Mouse (Mus musculus) granulocyte monocyte progenitor cell, adult 5-6 weeks (primary cell): ENCODE measurements around the gene Gm11172. TPM values are rescaled to one million over a fixed set of nuclear protein-coding genes. Genes with fewer than 3 reads are reported as not detected.
"Not testable (repeated sequence)": the region's sequence is repeated elsewhere in the genome, so short reads cannot be mapped to it uniquely, and the experiment has no call there.

Experiments
- ATAC-seq: replicated peaks from 2 replicates; pipeline ENCODE4 v1.8.0; 2016; ENCODE audit warnings: mild to moderate bottlenecking, moderate TSS enrichment, inconsistent platforms; ENCODE audit not compliant: poor library complexity, severe bottlenecking
- total RNA-seq, 2 experiments: library from RNA; stranded (forward) in 1 of 2; stranded (reverse) in 1 of 2; fragments of 200-712, 200-1000 nt in 1 of 2; fragments of >200 nt in 1 of 2; fragmentation: Nextera tagmentation in 1 of 2; gene quantifications; 2 replicates each; pipeline ENCODE4 v1.2.3; 2014 to 2017

The Gm11172 gene
- total RNA-seq, 2 experiments from 2014 or later, result not detected

DNA sequence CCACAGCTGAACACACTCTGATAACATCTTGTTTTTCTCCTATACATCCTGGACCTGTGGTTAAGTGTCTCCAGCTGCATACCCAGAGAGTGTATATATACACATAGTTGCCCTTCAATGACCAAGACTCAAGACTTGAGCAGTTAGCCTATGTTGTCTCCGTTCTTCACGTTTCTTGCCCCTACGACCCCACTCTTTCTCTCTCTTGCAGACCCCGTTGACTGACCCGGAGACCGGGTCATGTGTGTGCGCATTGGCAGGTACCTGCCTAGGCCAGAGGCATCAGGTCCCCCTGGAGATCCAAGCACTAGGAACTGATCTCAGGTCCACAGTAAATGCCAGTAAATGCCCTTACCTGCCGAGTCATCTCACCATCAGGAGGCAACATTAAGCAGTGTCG, 14.6 kb downstream of the Gm11172 start:
- ATAC-seq, result no peak

- no peak for ATAC-seq
Measured at GRCm38 (mm10) chr16:10827766-10828460, 15.2 kb downstream of the Gm11172 start.

- ATAC-seq, result no peak
Measured at GRCm38 (mm10) chr16:10828461-10828805, 15.7 kb downstream of the Gm11172 start.

DNA sequence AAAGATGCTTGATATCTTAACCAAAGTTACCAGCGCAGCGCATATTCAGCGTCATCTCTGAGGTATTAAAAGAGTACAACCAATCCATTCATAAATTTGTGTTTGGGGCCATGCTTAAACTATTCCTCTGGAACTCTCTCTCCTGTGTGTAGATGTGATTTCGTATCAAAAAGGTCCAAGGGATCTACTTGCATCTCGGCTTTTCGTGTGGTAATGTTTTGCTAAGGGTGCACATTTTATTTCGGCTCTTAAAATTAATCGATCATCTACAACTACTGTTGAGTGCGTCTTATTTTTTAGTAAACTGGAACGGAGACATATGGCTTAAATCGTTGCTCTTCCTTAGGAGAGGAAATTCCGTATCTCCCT, 21.8 kb downstream of the Gm11172 start:
- no peak for ATAC-seq

- ATAC-seq, result peak; percentile 62
Measured at GRCm38 (mm10) chr16:10834911-10835587, 22.3 kb downstream of the Gm11172 start, which contains the start of gene Rmi2. Gene Rmi2, plus strand, starts transcription at chr16:10835059.

GRCm38 (mm10) chr16:10836388-10836787, 23.7 kb downstream of the Gm11172 start:
- ATAC-seq, result no peak

DNA sequence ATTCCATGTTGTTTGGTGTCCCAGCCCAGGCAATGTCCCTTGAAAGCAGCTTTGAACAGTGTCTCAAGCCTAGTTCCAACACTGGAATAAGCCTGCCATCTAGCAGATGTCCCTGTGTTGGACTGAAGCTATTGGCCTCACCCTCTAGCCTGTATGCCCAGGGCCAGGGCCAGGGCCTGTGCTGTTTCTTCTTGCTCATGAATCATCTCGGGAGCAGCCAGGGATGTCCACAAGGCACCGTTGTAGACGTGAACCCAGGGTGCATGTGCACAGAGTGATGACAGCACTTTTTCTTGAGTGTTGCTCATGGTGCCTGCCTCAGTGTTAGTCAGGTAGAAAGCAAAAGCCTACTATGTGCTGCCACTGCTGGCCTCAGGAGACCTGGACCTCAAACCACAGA, 24.5 kb downstream of the Gm11172 start:
- no peak for ATAC-seq

DNA sequence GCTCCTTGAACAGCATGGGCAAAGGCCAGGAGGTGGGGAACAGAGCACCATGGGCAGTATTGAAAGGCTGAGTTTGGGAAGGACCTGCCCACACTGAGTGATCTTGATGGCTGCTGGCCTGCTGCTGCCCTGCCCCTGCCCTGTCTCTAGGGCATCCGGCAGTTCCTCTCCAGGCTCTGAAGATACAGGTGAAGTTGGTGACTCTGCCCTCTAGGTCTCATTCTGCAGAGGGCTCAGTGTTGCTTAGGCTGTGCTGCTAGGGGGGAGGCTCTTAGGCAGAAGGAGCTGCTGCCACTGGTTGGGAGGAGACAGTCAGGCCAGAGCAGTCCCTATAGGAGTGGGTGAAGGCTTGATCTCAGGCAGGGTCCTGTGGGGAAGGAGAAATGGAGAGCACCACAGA, 25.2 kb downstream of the Gm11172 start:
- peak; percentile 8 for ATAC-seq

DNA sequence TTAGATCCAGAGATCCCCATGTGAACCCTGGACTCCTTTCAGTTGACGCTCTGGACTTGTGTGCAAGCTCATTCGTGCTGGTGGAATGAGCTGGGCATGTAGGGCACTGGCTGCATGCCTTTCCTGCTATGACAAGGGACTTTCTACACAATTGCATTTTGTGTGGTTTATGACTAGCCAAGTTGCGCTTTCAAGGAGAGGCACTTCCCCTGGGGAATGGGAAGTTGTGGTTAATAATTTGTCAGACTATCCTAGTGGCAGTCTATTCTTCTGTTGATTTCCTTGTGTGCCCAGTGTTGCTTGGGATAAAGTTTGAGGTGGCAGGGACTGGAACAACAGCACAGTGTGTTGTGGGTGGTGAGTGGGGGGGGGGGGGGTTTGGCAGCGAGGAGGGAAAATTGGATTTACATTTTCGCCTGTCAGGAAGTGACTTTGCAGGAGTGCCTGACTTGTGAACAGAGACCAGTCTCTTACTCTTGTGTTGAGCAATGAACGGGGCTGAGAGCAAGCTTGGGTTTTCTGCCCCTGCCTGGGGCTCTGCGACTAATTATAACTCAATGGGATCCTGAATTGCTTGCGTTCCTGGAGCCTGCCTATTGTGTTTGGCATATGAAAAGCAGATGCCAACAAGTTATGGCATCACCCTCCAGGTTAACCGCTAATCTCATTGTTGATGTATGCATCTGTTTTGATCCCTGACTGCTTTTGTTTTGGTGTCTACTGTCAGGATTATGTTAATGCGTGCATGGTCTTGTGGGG, 26.0 kb downstream of the Gm11172 start:
- peak; percentile 77 for ATAC-seq

- no peak for ATAC-seq
Measured at GRCm38 (mm10) chr16:10840018-10840417, 27.3 kb downstream of the Gm11172 start.

DNA sequence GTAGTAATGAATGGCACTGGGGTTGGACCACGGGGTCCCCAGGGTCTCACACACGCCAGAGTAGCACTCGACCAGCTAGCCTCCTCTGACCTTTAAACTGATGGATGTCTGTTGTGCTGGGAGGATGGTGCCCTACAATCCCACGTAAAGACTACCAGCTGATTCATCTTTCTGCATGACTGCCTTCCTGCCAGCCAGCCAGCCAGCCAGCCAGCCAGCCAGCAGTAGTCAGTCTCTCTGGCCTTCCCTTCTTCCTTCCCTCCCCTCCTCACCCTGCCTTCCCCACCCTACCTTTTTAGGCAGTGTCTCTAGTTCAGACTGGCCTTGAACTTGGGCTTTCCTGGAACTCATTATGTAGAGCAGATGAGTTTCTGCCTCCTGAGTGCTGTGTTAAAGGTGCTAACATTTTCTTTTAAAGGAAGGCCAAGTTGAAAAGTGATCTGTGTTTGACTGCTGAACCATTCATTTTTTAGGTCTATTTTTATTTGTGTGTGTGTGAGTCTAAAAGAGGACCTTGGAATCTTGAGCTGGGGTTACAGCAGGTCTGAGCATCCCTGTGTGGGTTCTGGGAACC, 29.7 kb downstream of the Gm11172 start:
- ATAC-seq, result no peak

DNA sequence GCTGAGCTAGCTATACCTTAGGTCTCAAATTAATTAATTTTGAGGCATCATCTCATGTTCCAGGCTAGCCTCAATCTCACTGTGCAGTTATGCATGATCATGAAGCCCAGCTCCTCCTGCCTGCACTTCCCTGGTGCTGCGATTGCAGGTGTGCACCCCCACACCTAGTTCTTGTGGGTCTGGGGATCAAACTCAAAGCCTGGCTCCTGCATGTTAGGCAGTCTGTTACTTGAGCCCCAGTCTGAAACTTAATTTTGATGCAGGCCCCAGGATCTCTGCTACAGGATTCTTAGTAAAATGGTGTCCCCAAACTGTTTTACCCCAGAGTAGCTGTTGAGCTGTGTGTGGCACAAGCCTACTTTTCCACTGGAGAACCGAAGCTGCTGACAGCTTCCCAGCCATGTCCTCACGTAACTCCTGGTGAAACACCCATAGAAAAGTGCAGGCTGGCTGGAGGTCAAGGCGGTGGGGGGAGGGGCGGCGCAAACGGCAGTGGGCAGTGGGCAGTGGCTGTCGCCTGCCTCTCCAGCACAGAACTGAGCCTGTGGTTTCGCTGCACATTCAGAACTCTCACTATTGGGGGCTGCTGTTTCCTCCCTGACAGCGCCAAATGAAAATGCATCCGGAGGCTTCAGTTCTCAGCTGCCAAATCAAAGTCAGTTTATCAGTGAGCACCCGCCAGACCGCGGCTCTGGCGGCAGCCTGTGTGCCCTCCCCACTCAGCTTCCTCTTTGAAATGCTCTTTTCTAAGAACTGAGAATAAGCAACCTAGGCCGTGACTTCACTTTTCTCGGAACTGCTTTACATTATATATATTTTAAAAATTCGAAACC, 31.0 kb downstream of the Gm11172 start:
- ATAC-seq, result peak; percentile 87

GRCm38 (mm10) chr16:10844319-10844670, 31.6 kb downstream of the Gm11172 start:
- ATAC-seq, result no peak; the same call in 1 of the 2 replicates

- ATAC-seq, result no peak
Measured at GRCm38 (mm10) chr16:10845952-10846351, 33.2 kb downstream of the Gm11172 start.

- ATAC-seq, result peak; percentile 62
Measured at GRCm38 (mm10) chr16:10846503-10846902, 33.8 kb downstream of the Gm11172 start.

GRCm38 (mm10) chr16:10849965-10850861, 37.5 kb downstream of the Gm11172 start:
- ATAC-seq, result no peak

DNA sequence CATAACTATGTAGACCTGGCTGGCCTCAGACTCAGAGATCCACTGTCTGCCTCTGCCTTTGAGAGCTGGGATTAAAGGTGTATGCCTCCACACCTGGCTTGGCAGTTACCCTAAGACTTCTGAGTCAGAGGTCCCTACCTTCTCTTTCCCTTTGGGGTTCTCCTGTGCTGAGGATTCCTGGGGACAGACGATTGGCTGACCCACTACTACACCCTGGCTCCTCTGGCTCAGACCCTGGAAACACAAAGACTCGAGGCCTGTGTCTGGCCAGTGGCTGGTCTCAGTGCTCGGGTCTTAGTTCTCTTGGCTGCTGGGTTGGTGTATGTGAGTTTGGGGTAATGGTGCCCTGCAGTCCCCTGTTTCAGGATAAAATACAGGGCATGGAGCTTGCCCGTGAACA, 38.2 kb downstream of the Gm11172 start:
- no peak for ATAC-seq

DNA sequence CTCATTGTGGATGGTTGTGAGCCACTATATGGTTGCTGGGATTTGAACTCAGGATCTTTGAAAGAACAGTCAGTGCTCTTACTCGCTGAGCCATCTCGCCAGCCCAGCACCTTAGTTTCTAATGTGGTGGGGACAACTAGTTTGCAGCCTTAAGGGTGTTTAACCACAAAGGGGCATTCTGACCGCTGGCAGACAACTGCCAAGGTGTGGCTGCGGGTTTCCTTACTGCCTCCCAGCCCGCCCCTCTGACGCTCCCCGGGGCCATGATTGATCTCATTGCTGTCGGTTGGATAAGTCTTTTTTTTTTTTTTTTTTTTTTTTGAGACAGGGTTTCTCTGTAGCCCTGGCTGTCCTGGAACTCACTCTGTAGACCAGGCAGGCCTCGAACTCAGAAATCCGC, 39.5 kb downstream of the Gm11172 start:
- ATAC-seq, result not testable (repeated sequence)

DNA sequence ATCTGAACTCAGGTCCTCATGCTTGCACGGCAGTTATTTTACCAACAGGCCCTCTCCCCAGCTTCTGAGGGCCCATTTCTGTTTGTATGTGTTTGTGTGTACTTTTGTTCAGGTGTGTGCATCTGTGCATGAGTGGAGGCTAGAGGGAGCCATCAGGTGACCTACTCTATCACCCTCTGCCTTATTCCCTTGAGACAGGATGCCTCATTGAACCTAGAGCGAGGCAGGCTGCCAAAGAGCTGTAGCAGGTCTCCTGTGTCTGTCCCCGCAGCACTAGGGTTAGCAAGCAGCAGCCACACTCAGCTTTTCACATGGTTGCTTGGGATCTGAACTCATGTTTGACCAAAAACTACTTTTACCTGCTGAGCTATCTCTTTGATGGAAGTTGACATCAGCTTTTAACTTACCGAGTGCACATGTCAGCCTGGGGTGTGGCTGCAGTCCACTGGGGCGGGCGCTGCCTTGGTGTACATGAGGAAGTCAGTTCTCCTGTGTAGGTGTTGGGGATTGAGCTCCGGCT, 47.1 kb downstream of the Gm11172 start:
- ATAC-seq, result no peak
